30 mouse cellular contexts compared by ENCODE assay signal in genomic region chr15:100393016-100393415, GRCm38 (mm10). TPM values are rescaled to one million over a fixed set of nuclear protein-coding genes. Genes with fewer than 3 reads are reported as not detected.
"Had no signal": no experiment of that assay in that cellular context is flagged by ENCODE, and none has a peak within 500 bp of the region (broad histone marks: within the 10 kb centered on the region; RNA-seq: fewer than 3 reads in every experiment).

No protein-coding gene starts in this region.

- DNase-seq: kidney, adult 11 months; kidney, adult 8-10 months; kidney, postnatal 10 days; kidney, postnatal 36 days; layer of hippocampus, postnatal 36 days; lung, embryonic 14.5 days; lung, postnatal 36 days; midbrain, embryonic 14.5 days; thymus, adult 18-20 months; thymus, postnatal 36 days had no signal

- H3K9me3 ChIP-seq: kidney, embryonic 15.5 days had no signal

- H3K27ac ChIP-seq: kidney, embryonic 15.5 days; left cerebral cortex, adult 2 months had no signal

- ATAC-seq: lung, postnatal 0 days had no signal

- H3K9ac ChIP-seq: kidney, embryonic 15.5 days; liver, embryonic 14.5 days; lung, embryonic 14.5 days had no signal

- H3K27me3 ChIP-seq: kidney, embryonic 15.5 days had no signal

- H3K4me3 ChIP-seq: kidney, embryonic 15.5 days; left cerebral cortex, adult 2 months had no signal

- H3K4me2 ChIP-seq: kidney, embryonic 15.5 days; lung, embryonic 14.5 days; midbrain, embryonic 11.5 days had no signal

RNA-seq across cellular contexts. Expression of gene Higd1c, which starts 28.7 kb away (rescaled TPM):
- total RNA-seq: layer of hippocampus, adult 8-10 months; layer of hippocampus, postnatal 10 days; layer of hippocampus, postnatal 36 days; left cerebral cortex, adult 2 months; left cerebral cortex, postnatal 10 days; left cerebral cortex, postnatal 36 days; megakaryocyte-erythroid progenitor cell, adult 5-6 weeks; midbrain, postnatal 0 days had no signal
- polyA plus RNA-seq: limb, embryonic 11.5 days; limb, embryonic 14.5 days; liver, embryonic 14.5 days; lung, embryonic 14.5 days; lung, postnatal 0 days; midbrain, embryonic 11.5 days; midbrain, embryonic 14.5 days; midbrain, postnatal 0 days; neural tube, embryonic 11.5 days; neural tube, embryonic 14.5 days; small intestine, adult 2 months; spleen, adult 2 months; stomach, embryonic 16.5 days; testis, adult 2 months; urinary bladder, adult 2 months had no signal

RNA-seq across cellular contexts. Expression of gene Gm5475, which starts 28.9 kb away (rescaled TPM):
- total RNA-seq: layer of hippocampus, adult 8-10 months; layer of hippocampus, postnatal 36 days; left cerebral cortex, adult 2 months; left cerebral cortex, postnatal 36 days; megakaryocyte-erythroid progenitor cell, adult 5-6 weeks; midbrain, postnatal 0 days had no signal
- polyA plus RNA-seq: limb, embryonic 11.5 days; lung, embryonic 14.5 days; midbrain, embryonic 11.5 days; midbrain, embryonic 14.5 days; neural tube, embryonic 14.5 days; spleen, adult 2 months; urinary bladder, adult 2 months had no signal

RNA-seq across cellular contexts. Expression of gene Mettl7a2, which starts 40.0 kb away (rescaled TPM):
- total RNA-seq: megakaryocyte-erythroid progenitor cell, adult 5-6 weeks; midbrain, postnatal 0 days had no signal
- polyA plus RNA-seq: kidney, embryonic 15.5 days; limb, embryonic 11.5 days; lung, embryonic 14.5 days; midbrain, embryonic 11.5 days; midbrain, embryonic 14.5 days; midbrain, postnatal 0 days; neural tube, embryonic 14.5 days; small intestine, adult 2 months; spleen, adult 2 months; stomach, embryonic 16.5 days; testis, adult 2 months; urinary bladder, adult 2 months had no signal

RNA-seq across cellular contexts. Expression of gene Methig1, which starts 40.1 kb away (rescaled TPM):
- total RNA-seq: layer of hippocampus, adult 8-10 months; layer of hippocampus, postnatal 10 days; layer of hippocampus, postnatal 36 days; left cerebral cortex, postnatal 10 days; left cerebral cortex, postnatal 36 days; megakaryocyte-erythroid progenitor cell, adult 5-6 weeks; midbrain, postnatal 0 days had no signal
- polyA plus RNA-seq: limb, embryonic 11.5 days; limb, embryonic 14.5 days; lung, embryonic 14.5 days; lung, postnatal 0 days; midbrain, embryonic 11.5 days; midbrain, embryonic 14.5 days; midbrain, postnatal 0 days; neural tube, embryonic 11.5 days; small intestine, adult 2 months; spleen, adult 2 months; testis, adult 2 months; urinary bladder, adult 2 months had no signal
